Mouse (Mus musculus) retina, postnatal 7 days (tissue): ENCODE measurements around the gene Pde4d.

Experiments
- DNase-seq: peaks from one replicate; pipeline ENCODE4 v3.0.0-alpha.2; 2012; ENCODE audit warnings: low read depth, low spot score

The Pde4d gene

DNA sequence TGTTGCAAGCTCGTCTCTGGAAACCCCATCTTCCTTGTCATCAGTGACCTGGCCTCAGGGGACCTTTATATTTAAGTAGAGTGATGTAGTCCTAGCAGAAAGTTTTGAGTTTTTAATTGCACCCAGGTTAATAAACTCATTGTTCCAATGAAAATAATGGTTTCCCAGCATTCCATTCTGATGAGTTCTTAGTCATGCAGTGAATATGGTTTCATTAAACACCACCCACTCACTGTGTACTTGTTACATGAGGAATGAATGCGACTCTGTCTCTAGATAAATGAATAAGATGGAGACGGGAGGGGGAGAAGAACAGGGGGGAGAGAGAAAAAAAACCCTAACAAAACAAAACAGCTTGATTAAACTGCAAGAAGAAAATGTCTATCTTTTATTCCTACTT is 148.9 kb downstream of the Pde4d start:
- no peak for DNase-seq

- peak; percentile 13 for DNase-seq
Observed at GRCm38 (mm10) chr13:108599186-108599900, 149.6 kb downstream of the Pde4d start.

GRCm38 (mm10) chr13:108601021-108601420 is 151.3 kb downstream of the Pde4d start:
- DNase-seq: no peak

GRCm38 (mm10) chr13:108603502-108603901 is 153.8 kb downstream of the Pde4d start:
- no peak for DNase-seq

GRCm38 (mm10) chr13:108604213-108604612 is 154.5 kb downstream of the Pde4d start:
- no peak for DNase-seq

DNA sequence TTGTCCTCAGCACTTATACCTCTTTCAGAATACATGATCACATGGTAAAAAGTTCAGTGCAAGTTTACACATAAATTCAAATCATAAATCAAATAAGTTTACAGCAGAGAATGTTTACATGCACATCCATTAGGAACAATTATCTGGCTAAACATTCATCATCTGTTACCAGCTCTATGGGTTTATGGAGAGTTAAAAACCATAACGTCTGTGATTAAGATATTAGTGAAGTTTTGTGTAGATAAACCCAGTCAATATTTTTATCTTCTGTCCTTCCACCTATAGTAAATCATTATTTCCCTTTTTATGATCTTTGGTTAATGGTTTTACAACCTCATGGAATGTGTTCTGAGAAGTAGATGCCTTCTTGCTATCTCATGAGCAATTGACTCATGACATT is 168.5 kb downstream of the Pde4d start:
- DNase-seq: no peak

- no peak for DNase-seq
Observed at GRCm38 (mm10) chr13:108622681-108623080, 172.9 kb downstream of the Pde4d start.

DNA sequence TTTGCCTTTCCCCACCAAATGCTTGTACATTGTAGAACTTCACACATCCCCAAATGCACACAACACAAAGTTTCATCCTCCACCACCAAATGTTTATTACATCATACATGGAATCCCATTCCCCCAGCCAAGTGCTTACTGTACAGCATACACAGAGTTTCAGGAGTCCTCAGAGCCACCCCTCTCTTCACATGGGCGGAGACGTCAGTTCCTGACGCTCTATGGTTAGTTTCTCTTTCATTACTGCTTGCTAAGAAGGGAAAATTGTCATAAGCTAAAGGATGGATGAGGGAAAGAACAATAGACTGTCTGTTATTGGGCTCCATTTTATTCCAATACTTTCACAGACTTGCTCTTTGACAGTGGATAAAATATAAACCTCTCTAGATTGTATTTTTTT is 174.2 kb downstream of the Pde4d start:
- no peak for DNase-seq

DNA sequence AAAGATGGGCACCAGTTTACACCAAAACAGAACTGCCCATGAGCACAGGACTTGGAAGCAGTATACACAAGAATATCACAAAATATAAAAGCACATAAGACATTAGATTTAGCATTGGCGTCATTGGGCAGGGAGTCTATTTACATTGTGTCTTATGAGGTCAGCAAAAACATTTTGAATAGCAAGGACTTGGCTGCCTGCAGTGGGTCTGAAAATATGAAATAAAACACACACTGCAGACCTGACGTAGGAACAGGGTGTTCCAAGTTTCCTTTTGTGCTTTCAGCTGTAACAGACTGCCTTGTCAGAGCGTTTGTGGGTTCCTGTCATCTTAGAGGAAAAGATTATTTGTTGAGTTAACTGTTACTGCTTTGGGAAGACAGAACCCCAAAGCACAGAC is 176.4 kb downstream of the Pde4d start:
- DNase-seq: no peak

DNA sequence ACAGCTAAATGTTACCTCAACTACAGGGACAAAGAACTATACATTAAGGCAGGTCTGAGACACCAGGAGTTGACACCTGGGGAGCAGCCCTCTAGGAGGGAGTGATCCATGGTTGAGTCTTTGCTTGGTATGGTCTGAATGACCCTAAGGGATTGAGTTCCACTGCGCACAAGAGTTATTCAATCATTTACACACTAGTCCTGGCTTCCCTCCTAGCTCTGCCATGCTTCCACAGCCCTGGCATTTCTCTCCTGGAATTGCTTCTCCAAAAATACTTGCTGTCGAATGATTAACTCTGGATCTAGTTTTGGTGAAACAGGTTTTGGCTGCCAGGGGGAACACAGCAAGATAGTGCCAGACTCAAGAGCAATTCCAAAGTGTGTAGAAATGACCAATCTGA is 178.8 kb downstream of the Pde4d start:
- DNase-seq: no peak

GRCm38 (mm10) chr13:108630576-108630975 is 180.8 kb downstream of the Pde4d start:
- no peak for DNase-seq

- no peak for DNase-seq
Observed at GRCm38 (mm10) chr13:108631222-108631621, 181.5 kb downstream of the Pde4d start.

DNA sequence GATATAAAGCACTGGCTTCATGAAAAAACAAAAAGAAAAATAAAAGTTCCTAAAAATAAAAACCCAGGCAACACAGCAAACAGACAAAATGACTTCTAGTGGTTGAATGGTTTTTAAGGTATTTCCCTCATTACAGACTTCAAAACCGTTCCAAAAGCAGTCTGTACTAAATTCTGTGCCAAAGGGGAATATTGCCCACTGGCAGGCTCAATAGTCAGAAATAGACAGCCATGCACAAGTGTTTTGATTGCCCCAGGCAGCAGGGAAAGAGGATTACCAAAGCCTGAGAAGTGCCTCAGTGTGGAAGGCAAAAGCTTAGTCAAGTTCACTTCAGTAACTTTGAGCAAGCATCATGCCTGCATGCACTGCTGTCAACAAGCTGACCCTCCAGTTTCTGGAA is 186.8 kb downstream of the Pde4d start:
- DNase-seq: no peak

- DNase-seq: no peak
Observed at GRCm38 (mm10) chr13:108642259-108642658, 192.5 kb downstream of the Pde4d start.

DNA sequence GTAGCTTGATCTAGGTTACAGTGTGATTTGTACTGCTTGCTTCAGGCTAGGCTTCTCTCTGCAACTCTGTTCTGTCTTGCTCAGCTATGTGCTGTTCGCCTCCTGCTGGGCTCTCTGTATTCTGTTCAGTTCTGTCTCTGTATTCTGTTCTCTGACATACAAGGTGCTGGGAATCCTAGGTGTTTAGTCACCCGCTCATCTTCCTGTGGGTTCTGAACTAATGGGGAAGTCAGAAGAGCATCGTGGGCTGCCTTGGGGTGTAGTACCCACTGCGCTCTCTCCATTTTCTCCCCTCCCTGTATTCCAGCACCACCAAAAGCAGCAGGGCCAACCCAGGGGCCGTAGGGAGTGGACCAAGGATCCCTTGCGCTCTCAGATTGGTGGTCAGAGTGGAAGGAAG is 197.1 kb downstream of the Pde4d start:
- no peak for DNase-seq

- DNase-seq: no peak
Observed at GRCm38 (mm10) chr13:108647239-108647638, 197.5 kb downstream of the Pde4d start.

GRCm38 (mm10) chr13:108654026-108654723 is 204.4 kb downstream of the Pde4d start:
- no peak for DNase-seq

DNA sequence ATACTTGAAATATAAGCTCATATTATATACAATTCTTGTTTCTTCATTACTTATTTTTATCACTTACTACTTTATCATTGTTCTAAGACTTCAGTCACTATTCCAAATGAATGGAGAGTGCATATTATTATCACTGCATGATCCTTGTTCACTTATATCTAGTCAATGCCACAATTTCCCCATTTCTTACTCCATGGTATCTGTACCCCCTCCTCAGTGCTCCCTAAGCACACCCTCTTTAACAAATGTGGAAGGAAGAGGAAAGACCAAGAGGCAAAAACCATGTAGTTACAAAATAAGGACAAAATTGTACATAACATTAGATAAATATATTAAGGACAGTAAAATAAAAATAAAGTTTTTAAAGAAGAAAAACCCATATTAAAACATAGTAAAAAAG is 216.8 kb downstream of the Pde4d start:
- no peak for DNase-seq

DNA sequence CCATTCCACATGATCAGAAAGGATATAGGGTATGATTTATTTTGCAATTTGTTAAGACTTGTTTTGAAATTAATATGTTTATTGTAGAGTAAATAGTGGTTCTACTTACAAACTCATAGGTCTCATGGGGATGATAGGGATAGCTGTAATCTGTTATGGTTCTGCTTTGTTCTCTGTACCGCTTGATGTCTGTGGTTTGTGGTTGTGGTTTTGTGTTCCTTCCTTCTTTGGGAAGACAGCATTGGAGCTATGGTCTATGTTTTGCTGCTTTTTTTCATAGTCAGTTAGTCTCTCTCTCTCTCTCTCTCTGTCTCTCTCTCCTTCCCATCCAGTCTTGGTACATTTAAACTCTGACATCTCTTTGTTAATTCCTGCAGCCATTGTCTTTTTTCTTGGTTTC is 217.3 kb downstream of the Pde4d start:
- DNase-seq: no peak

DNA sequence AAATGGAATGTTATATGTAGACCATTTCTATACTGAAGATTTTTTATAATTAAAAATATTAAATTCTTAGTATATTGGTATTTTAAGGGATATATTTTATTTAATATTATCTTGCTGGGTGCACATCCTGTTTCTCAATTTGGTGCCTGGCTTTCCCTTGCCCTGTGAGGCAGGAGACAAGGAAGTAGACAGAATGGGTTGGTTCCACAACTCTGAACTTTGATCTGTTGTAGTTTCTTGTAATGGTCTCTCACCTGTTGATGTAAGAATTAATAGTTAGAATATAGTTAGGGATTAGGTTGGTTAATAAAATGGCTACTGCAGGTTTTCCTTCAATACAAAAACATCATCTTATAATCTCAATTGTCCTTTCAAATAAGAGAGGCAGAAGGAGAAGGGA is 227.3 kb downstream of the Pde4d start:
- no peak for DNase-seq

DNA sequence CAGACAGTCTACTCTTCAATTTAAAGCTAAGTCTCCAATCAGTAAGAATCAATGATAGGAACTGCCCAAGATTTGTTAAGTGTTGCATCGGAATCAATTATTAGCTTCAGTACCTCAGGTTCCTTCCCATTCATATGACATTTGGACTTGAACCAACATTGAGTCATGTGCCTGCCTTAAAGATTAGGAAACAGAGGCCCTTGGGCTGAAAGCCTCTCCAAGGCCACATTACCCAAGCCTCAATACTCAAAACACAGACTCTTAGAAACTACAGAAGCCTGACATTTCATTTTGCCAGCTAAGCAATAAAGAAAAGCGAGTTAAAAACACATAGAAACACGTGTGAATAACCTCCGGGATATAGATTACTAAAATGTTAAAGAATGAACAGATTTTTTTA is 233.3 kb downstream of the Pde4d start:
- DNase-seq: no peak

DNA sequence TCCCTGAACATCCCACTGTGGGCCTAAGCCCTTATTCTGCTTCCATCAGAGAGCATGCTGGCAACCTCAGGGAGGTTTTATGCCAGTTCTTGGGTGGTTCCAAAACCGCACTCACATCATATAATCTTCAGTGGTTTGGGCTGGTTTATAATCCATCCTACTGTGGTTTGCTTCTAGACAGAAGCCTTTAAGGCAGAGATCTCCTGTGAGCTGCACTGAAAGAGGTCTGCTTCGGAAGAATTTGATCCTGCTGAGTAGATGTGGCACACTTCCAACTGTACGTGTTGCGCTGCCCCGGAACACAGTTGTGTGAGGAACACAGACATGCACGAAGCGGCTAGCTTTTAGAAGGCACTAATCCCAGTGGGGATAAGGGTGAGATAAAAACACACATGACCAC is 236.1 kb downstream of the Pde4d start:
- no peak for DNase-seq

- DNase-seq: no peak
Observed at GRCm38 (mm10) chr13:108686262-108686661, 236.5 kb downstream of the Pde4d start.
